Mouse (Mus musculus) liver, embryonic 14.5 days (tissue): ENCODE measurements at regions not wholly inside any gene's neighbourhood (a gene's known extent, or its start where the extent isn't known, plus 50 kb on each side); places are given as distances from the start of the nearest gene placed in this dataset.

ENCODE experiments used
- ATAC-seq: fragments of 200-750 bp; cut with Nextera tagmentation; 2 replicates; pipeline ENCODE4 v1.8.0; 2017; ENCODE audit warnings: moderate number of reproducible peaks, mild to moderate bottlenecking, moderate library complexity; ENCODE audit not compliant: insufficient read depth
- DNase-seq, 3 experiments: peaks; one replicate each; pipeline ENCODE4 v3.0.0-alpha.2; 2012 to 2013; ENCODE audit warnings: low read depth in 3 of 3, low spot score in 3 of 3
- H3K27ac ChIP-seq: fragments of 300-500 bp; sonication (generic); 2 replicates; pipeline ENCODE4 v1.5.1; 2014; ENCODE audit warnings: moderate library complexity, mild to moderate bottlenecking, control low read depth, inconsistent platforms
- H3K27me3 ChIP-seq: fragments of 300-500 bp; sonication (generic); 2 replicates; pipeline ENCODE4 v1.6.1; 2014; ENCODE audit warnings: mild to moderate bottlenecking, low read length, moderate library complexity; ENCODE audit not compliant: control insufficient read depth, insufficient read depth
- H3K36me3 ChIP-seq: fragments of 300-500 bp; sonication (generic); replicated peaks from 2 replicates; pipeline ENCODE4 v1.6.1; 2014; ENCODE audit warnings: low read depth; ENCODE audit not compliant: control insufficient read depth, insufficient read depth
- H3K4me1 ChIP-seq, 2 experiments: fragments of 200-500 bp in 1 of 2; fragments of 300-500 bp in 1 of 2; sonication (generic) in 1 of 2; replicated peaks; 2 replicates each; pipeline ENCODE4 v1.6.1; 2012 to 2014; ENCODE audit warnings: antibody characterized with exemption in 1 of 2, inconsistent platforms in 1 of 2, low read length in 1 of 2; ENCODE audit not compliant: control insufficient read depth in 2 of 2, insufficient read depth in 2 of 2
- H3K4me2 ChIP-seq: fragments of 300-500 bp; sonication (generic); 2 replicates; pipeline ENCODE4 v1.6.1; 2014; ENCODE audit warnings: low read depth, mild to moderate bottlenecking, control low read depth, moderate library complexity
- H3K4me3 ChIP-seq, 2 experiments: fragments of 200-500 bp in 1 of 2; fragments of 300-500 bp in 1 of 2; sonication (generic) in 1 of 2; 2 replicates each; pipeline ENCODE4 v1.5.1; 2012 to 2014; ENCODE audit warnings: low read depth in 2 of 2, low read length in 2 of 2, mild to moderate bottlenecking in 2 of 2, control low read depth in 1 of 2, inconsistent platforms in 1 of 2, moderate library complexity in 1 of 2; ENCODE audit not compliant: insufficient read depth in 1 of 2
- H3K9ac ChIP-seq: fragments of 300-500 bp; sonication (generic); replicated peaks from 2 replicates; pipeline ENCODE4 v1.6.1; 2014; ENCODE audit warnings: mild to moderate bottlenecking, control low read depth, moderate library complexity
- H3K9me3 ChIP-seq: fragments of 300-500 bp; sonication (generic); 2 replicates; pipeline ENCODE4 v1.6.1; 2016; ENCODE audit warnings: low read length, mixed read lengths; ENCODE audit not compliant: control insufficient read depth
- CTCF ChIP-seq: IDR thresholded peaks from 2 replicates; pipeline ENCODE4 v1.5.1; 2016; ENCODE audit warnings: antibody characterized with exemption, low read depth, control low read depth
- EP300 ChIP-seq: IDR thresholded peaks from 2 replicates; pipeline ENCODE4 v1.6.1; 2016; ENCODE audit warnings: antibody characterized with exemption, low read depth
- WGBS: fragments of 180-500 bp; shearing (Covaris S2); extraction: QIAGEN DNeasy Blood & Tissue Kit; methylation state at CpG from one replicate; pipeline ENCODE4 v1.1.7; 2014; ENCODE audit not compliant: insufficient replicate concordance; 5-methylcytosine and 5-hydroxymethylcytosine counted together

- DNase-seq (no peak), ATAC-seq (no peak)
- Histone ChIP-seq H3K4me3 (peak overlapping the region; percentile 11 to 20), H3K27me3 (no peaks in the 10 kb centered on the region), H3K36me3 (no peaks in the 10 kb centered on the region), H3K9ac (no peak overlapping the region), H3K4me2 (peak overlapping the region; percentile 32; the same call in 1 of the 2 replicates), H3K4me1 (peaks cover 0 to 5% of the 10 kb centered on the region in 2 experiments; a peak in 1 of 4 replicates), H3K9me3 (no peaks in the 10 kb centered on the region), H3K27ac (no peak overlapping the region)
- 70% methylated on average over 8 of the region's 8 CpGs for WGBS
- TF ChIP-seq EP300 (no peak), CTCF (no peak)
Observed at GRCm38 (mm10) chr6:117611965-117612364, 229.0 kb upstream of the Zfp637 start.

GRCm38 (mm10) chr6:117612421-117612820, 228.6 kb upstream of the Zfp637 start:
- H3K36me3 ChIP-seq = no peaks in the 10 kb centered on the region
- ATAC-seq = peak; percentile 56; the same call in 1 of the 2 replicates
- H3K9ac ChIP-seq = no peak overlapping the region
- peak overlapping the region; percentile 11 to 20; a peak in 3 of 4 replicates for H3K4me3 ChIP-seq
- no peak for TF ChIP-seq EP300
- no peak overlapping the region for H3K27ac ChIP-seq
- no peaks in the 10 kb centered on the region for H3K27me3 ChIP-seq
- H3K4me2 ChIP-seq = peak overlapping the region; percentile 32; the same call in 1 of the 2 replicates
- WGBS = 68% methylated on average over 8 of the region's 8 CpGs
- DNase-seq = peak; percentile 10 to 17 (median 10)
- no peaks in the 10 kb centered on the region for H3K9me3 ChIP-seq
- peaks cover 0 to 6% of the 10 kb centered on the region in 2 experiments; a peak in 1 of 4 replicates for H3K4me1 ChIP-seq

- no peaks in the 10 kb centered on the region for H3K36me3 ChIP-seq
- no peak overlapping the region for H3K9ac ChIP-seq
- WGBS = 62% methylated on average over 11 of the region's 11 CpGs
- H3K27me3 ChIP-seq = no peaks in the 10 kb centered on the region
- H3K4me3 ChIP-seq = no peak overlapping the region
- ATAC-seq (no peak), DNase-seq (no peak)
- H3K4me2 ChIP-seq = no peak overlapping the region
- no peak for TF ChIP-seq CTCF
- H3K9me3 ChIP-seq = no peaks in the 10 kb centered on the region
- H3K27ac ChIP-seq = no peak overlapping the region
- peaks cover 0 to 7% of the 10 kb centered on the region in 2 experiments; a peak in 1 of 4 replicates for H3K4me1 ChIP-seq
Observed at GRCm38 (mm10) chr6:117613656-117614350, 227.2 kb upstream of the Zfp637 start.

- H3K9ac ChIP-seq = no peak overlapping the region
- no peaks in the 10 kb centered on the region for H3K36me3 ChIP-seq
- no peak overlapping the region for H3K4me3 ChIP-seq
- DNase-seq (no peak), ATAC-seq (no peak)
- no peak overlapping the region for H3K4me2 ChIP-seq
- peaks cover 0 to 7% of the 10 kb centered on the region in 2 experiments; a peak in 1 of 4 replicates for H3K4me1 ChIP-seq
- TF ChIP-seq EP300 (no peak), CTCF (no peak)
- H3K27ac ChIP-seq = no peak overlapping the region
- no peaks in the 10 kb centered on the region for H3K27me3 ChIP-seq
- WGBS = 70% methylated on average over 6 of the region's 6 CpGs
- no peaks in the 10 kb centered on the region for H3K9me3 ChIP-seq
Observed at GRCm38 (mm10) chr6:117614386-117614785, 226.6 kb upstream of the Zfp637 start.

- WGBS = 68% methylated on average over 6 of the region's 6 CpGs
- no peak for ATAC-seq
- Histone ChIP-seq H3K4me2 (no peak overlapping the region), H3K9me3 (no peaks in the 10 kb centered on the region), H3K27me3 (no peaks in the 10 kb centered on the region), H3K9ac (no peak overlapping the region), H3K4me3 (no peak overlapping the region), H3K27ac (no peak overlapping the region), H3K4me1 (peaks cover 0 to 5% of the 10 kb centered on the region in 2 experiments; a peak in 1 of 4 replicates), H3K36me3 (no peaks in the 10 kb centered on the region)
- TF ChIP-seq CTCF (no peak), EP300 (no peak)
- no peak for DNase-seq
Observed at GRCm38 (mm10) chr6:117617168-117617567, 223.8 kb upstream of the Zfp637 start.
